Mouse (Mus musculus) granulocyte monocyte progenitor cell, adult 5-6 weeks (primary cell): ENCODE measurements around the gene Dtd2. TPM values are rescaled to one million over a fixed set of nuclear protein-coding genes. Genes with fewer than 3 reads are reported as not detected.
A peak's percentile ranks its signal among the peaks of the same experiment; 100 is the strongest.

Experiments
- ATAC-seq: replicated peaks from 2 replicates; pipeline ENCODE4 v1.8.0; 2016; ENCODE audit warnings: mild to moderate bottlenecking, moderate TSS enrichment, inconsistent platforms; ENCODE audit not compliant: poor library complexity, severe bottlenecking
- total RNA-seq, 2 experiments: library from RNA; stranded (forward) in 1 of 2; stranded (reverse) in 1 of 2; fragments of 200-712, 200-1000 nt in 1 of 2; fragments of >200 nt in 1 of 2; fragmentation: Nextera tagmentation in 1 of 2; gene quantifications; 2 replicates each; pipeline ENCODE4 v1.2.3; 2014 to 2017

Dtd2 gene
- total RNA-seq, 2 experiments from 2014 or later, result 7.3 to 14.1 TPM

DNA sequence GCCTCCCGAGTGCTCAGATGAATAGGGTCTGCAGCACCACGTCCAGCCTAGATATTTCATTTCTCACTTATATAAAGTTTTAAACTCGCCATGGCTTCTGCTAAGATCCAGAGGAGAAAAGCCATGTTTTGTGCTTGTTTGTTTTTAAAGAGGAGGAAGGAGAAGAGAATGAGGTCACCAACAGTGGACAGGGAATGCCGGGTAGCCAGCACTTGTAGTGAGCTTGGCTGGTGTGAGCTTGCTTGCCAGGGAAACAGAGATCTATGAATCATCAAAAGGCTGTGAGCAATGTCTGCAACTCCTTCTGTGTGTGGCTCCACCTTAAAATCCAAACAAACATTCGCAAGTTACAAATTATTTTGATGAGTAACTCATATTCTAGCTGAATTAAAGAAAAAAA is 17.8 kb downstream of the Dtd2 start:
- no peak for ATAC-seq

- ATAC-seq, result no peak
These were observed 20.5 kb downstream of the Dtd2 start for GRCm38 (mm10) chr12:51985826-51986225.

DNA sequence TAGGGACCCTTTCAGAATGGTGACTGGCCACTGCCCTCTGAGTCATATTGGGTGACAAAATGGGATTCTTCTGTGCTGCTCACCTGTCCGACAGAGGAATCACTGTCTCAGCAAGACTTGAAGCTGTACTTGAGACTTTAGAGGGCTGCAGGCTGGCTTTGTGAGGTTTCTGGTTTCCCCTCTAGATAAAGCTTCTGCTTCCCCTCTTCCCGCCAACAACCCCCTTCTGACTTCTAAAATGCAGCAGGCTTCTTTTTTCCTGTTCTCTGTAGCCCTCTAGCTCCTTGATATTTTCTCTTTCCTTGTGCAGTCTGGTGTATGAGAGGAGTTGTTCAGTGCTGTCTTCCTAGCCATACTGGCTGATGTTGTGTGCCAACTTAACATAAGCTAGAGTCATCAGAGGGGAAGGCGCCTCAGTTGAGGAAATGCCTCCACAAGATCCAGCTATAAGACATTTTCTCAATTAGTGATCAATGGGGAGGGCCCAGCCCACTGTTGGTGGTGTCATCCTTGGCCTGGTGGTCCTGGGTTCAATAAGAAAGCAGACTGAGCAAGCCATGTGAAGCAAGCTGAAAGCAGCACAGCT is 21.0 kb downstream of the Dtd2 start:
- ATAC-seq, result no peak

DNA sequence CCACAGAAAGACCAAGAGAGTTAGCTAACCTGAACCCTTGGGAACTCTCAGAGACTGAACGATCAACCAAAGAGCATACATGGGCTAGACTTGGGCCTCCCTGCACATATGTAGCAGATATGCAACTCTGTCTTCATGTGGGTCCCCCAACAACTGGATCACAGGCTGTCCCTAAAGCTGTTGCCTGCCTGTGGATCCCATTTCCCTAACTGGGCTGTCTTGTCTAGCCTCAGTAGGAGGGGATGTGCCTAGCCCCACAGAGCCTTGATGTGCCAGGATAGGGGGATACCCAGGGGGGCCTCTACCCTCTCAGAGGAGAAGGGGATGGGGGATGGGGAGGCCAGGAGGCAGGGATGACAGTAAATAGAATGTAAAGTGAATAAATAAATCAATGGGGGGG is 22.7 kb downstream of the Dtd2 start:
- ATAC-seq, result no peak

DNA sequence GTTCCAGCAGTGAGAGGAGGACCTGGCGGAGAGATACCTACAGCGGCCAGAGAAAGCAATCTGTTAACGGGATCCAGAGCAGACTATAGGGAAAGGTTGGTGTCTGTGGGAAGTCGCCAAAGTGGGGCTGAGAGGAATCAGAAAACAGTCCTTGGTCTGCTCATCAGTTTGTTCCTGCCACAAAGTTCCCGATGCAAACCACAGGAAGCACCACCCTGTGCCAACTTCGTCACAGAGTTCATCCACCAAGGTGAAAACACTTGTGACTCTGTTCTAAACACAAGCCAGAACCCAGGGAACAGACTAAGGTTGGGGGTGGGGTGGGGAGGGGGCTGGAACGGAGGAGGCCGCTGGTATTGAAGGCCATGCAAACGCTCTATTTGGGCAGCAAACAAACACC is 29.8 kb downstream of the Dtd2 start:
- ATAC-seq, result no peak

GRCm38 (mm10) chr12:51974381-51974780 is 31.9 kb downstream of the Dtd2 start:
- ATAC-seq, result no peak

GRCm38 (mm10) chr12:51972269-51973065 is 33.8 kb downstream of the Dtd2 start:
- ATAC-seq, result no peak

DNA sequence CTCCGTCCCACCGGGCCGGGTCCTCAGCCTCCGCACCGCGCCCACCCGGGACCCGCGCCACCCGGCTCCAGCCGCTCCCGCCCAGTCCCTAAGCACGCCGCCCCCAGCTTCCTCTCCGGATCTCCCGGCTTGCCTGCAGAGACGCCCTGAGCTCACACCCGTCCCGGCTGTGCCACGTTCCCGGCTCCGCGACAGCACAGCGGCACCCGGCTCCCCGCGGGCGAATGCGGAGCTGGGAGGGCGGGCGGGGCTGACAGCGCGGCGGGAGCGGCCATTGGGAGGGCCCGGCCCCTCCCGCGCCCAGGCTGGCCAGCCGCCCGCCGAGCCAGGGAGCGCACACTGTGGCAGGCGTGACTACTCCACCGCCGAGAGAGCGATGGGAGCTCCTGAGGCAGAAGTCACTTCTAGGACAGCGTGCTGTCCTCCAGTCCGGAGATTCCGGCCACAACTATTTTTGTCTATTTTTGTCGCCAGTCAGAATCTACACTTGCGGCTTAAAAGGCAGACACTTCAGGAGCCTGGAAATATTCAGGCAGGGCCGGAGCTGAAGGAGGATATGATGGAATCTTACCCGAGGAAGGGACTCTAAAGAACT is 35.1 kb downstream of the Dtd2 start, which contains the start of gene Heatr5a:
TSS of gene Heatr5a (minus strand) at position 252 of the 595 bp plus-strand sequence.
- ATAC-seq, result peak; percentile 84

GRCm38 (mm10) chr12:51970352-51971069 is 35.8 kb downstream of the Dtd2 start:
- peak; percentile 21 for ATAC-seq

GRCm38 (mm10) chr12:51969876-51970275 is 36.4 kb downstream of the Dtd2 start:
- ATAC-seq, result no peak

- ATAC-seq, result no peak
These were observed 37.2 kb downstream of the Dtd2 start for GRCm38 (mm10) chr12:51969092-51969491.

DNA sequence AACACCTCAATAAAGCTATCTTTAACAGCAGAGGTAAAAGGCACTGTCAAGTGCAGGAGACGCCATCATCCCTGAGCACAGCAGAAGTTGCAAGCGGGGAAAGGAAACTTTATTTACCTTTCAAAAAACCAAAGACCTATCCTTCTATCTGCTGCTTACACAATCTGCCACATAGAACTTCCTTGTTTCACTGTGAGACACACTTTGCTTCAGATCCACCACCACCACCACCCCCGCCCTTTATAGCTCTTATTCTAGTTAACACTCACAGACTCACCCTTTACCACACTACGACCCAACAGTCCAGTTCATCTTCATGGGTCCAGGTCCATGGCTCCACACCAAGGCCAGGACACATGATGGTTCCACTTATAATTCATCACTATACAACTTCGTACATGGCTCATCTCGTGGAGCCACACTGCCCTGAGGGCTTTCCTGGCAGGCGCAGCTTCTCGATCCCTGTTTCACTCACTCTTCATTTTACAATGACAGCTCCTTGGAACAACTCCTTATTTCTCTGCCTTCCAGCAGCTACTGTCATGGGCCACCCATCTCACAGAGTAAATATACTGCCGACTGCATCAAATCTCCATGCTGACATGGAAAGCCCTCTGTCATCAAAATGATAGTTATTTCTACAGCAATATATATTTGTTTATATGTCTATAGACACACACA is 38.2 kb downstream of the Dtd2 start:
- peak; percentile 70 for ATAC-seq

- ATAC-seq, result no peak
These were observed 48.7 kb downstream of the Dtd2 start for GRCm38 (mm10) chr12:51957626-51958025.

DNA sequence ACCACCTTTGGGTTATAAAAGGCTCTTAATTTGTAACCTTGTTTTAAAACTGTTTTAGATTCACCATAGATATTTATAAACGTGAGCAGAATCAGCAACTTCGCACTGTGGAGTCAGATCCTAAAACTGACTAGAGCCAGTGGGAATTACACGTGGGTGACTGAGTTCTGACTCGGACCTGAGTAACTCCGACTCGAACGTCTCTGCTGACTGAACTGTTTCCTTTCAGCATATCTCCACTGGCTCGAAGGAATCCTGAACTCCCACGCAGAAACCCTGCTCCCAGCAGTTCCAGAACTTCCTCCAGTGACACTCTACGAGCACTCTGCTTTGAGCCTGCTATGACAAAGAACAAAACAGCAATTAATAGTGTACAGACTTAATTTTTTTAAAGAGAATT is 54.0 kb downstream of the Dtd2 start:
- no peak for ATAC-seq

DNA sequence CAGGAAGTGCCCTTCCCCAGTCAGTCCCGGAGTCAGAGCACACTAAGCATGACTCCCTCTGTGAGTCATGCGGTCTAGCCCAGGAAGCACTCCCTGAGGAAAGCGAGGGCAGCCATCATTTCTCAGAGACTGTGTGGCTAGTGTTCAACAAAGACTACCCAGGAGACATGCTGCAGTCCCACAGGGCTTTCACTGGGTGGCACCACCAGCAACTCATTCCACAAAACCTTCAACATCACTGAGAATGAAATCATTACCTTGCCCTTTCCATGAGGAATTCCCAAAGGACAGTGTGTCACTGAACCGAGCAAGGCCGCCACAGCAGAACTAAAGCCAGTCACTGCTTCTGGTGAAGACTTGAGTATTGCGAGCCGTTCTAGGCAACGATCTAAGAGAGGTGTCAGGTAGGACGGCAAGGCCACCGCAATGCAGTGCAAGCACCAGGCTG is 58.8 kb downstream of the Dtd2 start:
- ATAC-seq, result no peak

DNA sequence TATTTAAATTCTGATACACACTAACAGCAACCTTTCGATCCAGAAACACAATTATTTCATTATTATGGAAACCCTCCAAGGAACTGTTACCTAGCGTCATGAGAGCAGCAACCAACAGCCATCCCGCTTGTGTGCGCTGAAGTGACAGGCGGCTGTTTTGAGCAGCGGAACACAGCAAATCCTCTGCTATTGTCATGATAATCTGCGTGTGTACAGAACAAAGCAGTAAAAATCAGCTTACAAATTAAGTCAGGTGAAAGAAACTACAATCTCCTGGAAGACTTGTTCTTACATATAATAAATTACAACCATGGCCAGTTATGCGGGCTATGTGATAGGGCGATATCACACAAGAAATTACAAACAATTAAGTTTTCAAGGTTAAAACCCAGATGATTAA is 61.0 kb downstream of the Dtd2 start:
- no peak for ATAC-seq

DNA sequence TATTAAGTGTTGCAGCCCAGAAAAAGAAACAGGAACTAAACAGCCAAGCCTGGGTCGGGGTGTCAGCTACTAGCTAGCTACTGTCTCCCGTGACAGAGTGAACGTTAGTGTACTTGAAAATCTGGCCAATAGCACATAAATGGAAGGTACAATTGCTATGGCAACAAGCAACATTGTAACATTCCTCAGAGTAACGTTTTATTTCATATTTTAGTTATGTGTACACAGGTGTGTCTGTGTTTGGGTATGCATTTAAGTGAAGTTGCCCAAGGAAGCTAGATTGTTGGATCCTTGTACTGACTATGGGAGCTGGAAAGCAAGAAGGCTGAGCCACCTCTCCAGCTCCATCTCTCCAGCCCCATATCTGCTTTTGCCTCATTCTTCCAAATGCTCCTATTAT is 66.5 kb downstream of the Dtd2 start:
- no peak for ATAC-seq
